Mouse (Mus musculus): ENCODE measurements around the gene Rnasek. TPM values are rescaled to one million over a fixed set of nuclear protein-coding genes. Genes with fewer than 3 reads are reported as not detected.

Rnasek gene
- total and polyA plus RNA-seq, 3 experiments, result 29.2 to 152 (median 133) TPM

DNA sequence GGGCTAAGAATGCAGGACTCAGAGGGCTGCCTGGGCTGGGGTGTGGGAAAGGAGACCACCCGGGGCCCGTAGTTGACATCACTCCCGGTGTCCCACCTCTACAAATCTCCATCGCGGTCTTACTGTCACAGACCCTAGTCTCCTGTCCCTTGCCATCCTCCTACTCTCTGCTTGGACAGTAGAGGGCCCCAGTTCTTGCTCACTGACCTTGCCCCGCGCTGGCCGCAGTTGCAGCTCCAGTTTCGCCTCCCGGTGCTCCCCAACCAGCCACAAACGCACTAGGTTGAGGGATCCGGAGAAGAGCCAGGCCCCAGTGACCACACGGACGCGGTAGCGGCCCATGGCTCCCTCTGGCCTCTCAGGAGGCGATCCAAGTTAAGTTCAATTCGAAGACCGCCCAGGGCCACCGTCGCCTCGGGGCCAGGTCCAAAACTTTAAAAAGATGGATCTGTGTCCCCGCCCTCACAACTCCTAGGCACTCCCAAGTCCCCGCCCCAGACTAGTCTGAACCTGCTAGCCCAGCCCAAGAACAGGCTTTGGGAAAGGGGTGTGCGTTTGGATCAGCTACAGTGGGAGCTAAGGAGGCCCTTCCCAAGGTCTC, 15.4 kb upstream of the Rnasek start, which contains the start of gene Alox12:
TSS of gene Alox12 (minus strand) at position 423 of the 601 bp plus-strand sequence.
- Histone ChIP-seq H3K4me1 (ENCODE audit: insufficient read depth, low read depth, low read length) (no peaks in the 10 kb centered on the region), H3K36me3 (replicated peaks) (no peaks in the 10 kb centered on the region), H3K27me3 (ENCODE audit: insufficient read depth, low read length) (peaks cover 59% of the 10 kb centered on the region), H3K9me3 (replicated peaks) (no peaks in the 10 kb centered on the region), H3K4me3 (ENCODE audit: low read depth, low read length) (no peak within 1 kb of the TSS)
- no peak for TF ChIP-seq CTCF (IDR thresholded peaks at IDR 0.05; ENCODE audit: low read depth, low read length)
- TF ChIP-seq GATA1 (IDR thresholded peaks at IDR 0.05; ENCODE audit: borderline replicate concordance, low read length), result no peak
- TF ChIP-seq GATA2 (IDR thresholded peaks at IDR 0.05; ENCODE audit: borderline replicate concordance, low read depth, low read length), result no peak
- no peak for TF ChIP-seq TAL1 (conservative IDR thresholded peaks at IDR 0.05; ENCODE audit: low read depth, low read length)
- TF ChIP-seq POLR2AphosphoS5 (IDR thresholded peaks at IDR 0.05; ENCODE audit: insufficient replicate concordance, low read depth, low read length), result no peak
- DNase-seq (ENCODE audit: low spot score) (no peak), ATAC-seq (ENCODE audit: extremely low read depth, insufficient number of reproducible peaks, low FRiP score, poor library complexity, severe bottlenecking) (no peak)

DNA sequence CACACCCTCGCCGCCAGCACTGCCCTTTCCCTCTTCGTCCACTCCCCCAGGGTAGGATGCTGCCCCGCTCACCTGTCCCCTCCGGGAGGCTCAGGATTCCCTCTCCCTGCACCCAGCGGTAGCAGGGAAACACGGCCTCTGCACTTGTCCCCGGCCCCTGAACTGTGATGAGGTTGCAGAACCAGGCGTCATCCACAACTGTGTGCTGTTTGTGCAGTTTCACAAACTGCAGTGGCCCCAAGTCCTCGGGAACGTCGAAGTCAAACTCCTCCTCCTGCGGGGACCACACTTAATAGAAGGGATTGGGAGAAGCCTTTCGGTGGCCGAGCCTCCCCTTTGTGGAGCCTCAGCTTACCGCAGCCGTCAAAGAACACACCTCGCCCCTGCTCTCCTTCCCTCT, 14.7 kb upstream of the Rnasek start:
- Histone ChIP-seq H3K27me3 (ENCODE audit: insufficient read depth, low read length) (peaks cover 62% of the 10 kb centered on the region), H3K4me3 (ENCODE audit: low read depth, low read length) (no peak overlapping the region), H3K4me1 (ENCODE audit: insufficient read depth, low read depth, low read length) (no peaks in the 10 kb centered on the region), H3K9me3 (replicated peaks) (no peaks in the 10 kb centered on the region), H3K36me3 (replicated peaks) (no peaks in the 10 kb centered on the region)
- ATAC-seq (ENCODE audit: extremely low read depth, insufficient number of reproducible peaks, low FRiP score, poor library complexity, severe bottlenecking) (no peak), DNase-seq (ENCODE audit: low spot score) (no peak)
- TF ChIP-seq GATA1 (IDR thresholded peaks at IDR 0.05; ENCODE audit: borderline replicate concordance, low read length) (no peak), TAL1 (conservative IDR thresholded peaks at IDR 0.05; ENCODE audit: low read depth, low read length) (no peak), GATA2 (IDR thresholded peaks at IDR 0.05; ENCODE audit: borderline replicate concordance, low read depth, low read length) (no peak), CTCF (IDR thresholded peaks at IDR 0.05; ENCODE audit: low read depth, low read length) (no peak), POLR2AphosphoS5 (IDR thresholded peaks at IDR 0.05; ENCODE audit: insufficient replicate concordance, low read depth, low read length) (no peak)

DNA sequence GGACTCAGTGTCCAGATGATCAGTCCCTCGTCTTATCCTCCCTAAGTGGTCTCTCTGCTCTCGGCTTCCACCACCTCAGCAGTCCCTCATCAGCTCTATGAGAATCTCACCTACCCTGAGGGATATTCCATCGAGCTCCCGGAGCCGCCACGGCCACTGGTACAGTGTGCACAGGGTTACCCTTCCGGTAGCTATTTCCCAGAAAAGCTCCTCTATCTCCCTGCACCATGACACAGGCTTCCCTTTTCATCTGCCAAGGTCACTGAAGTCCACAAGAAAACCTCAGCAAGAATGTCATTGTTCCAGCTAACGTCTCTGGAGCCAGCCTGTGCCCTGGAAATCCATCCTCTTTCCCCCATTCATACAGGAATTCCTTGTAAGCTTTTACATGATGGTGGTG, 12.2 kb upstream of the Rnasek start:
- Histone ChIP-seq H3K27me3 (ENCODE audit: insufficient read depth, low read length) (peaks cover 56% of the 10 kb centered on the region), H3K9me3 (replicated peaks) (no peaks in the 10 kb centered on the region), H3K4me3 (ENCODE audit: low read depth, low read length) (no peak overlapping the region), H3K36me3 (replicated peaks) (no peaks in the 10 kb centered on the region), H3K4me1 (ENCODE audit: insufficient read depth, low read depth, low read length) (no peaks in the 10 kb centered on the region; the same call in 1 of the 2 replicates)
- TF ChIP-seq GATA2 (IDR thresholded peaks at IDR 0.05; ENCODE audit: borderline replicate concordance, low read depth, low read length), result no peak
- no peak for TF ChIP-seq GATA1 (IDR thresholded peaks at IDR 0.05; ENCODE audit: borderline replicate concordance, low read length)
- no peak for TF ChIP-seq POLR2AphosphoS5 (IDR thresholded peaks at IDR 0.05; ENCODE audit: insufficient replicate concordance, low read depth, low read length)
- TF ChIP-seq TAL1 (conservative IDR thresholded peaks at IDR 0.05; ENCODE audit: low read depth, low read length), result no peak
- TF ChIP-seq CTCF (IDR thresholded peaks at IDR 0.05; ENCODE audit: low read depth, low read length), result no peak
- no peak for ATAC-seq (ENCODE audit: extremely low read depth, insufficient number of reproducible peaks, low FRiP score, poor library complexity, severe bottlenecking)
- no peak for DNase-seq (ENCODE audit: low spot score)

DNA sequence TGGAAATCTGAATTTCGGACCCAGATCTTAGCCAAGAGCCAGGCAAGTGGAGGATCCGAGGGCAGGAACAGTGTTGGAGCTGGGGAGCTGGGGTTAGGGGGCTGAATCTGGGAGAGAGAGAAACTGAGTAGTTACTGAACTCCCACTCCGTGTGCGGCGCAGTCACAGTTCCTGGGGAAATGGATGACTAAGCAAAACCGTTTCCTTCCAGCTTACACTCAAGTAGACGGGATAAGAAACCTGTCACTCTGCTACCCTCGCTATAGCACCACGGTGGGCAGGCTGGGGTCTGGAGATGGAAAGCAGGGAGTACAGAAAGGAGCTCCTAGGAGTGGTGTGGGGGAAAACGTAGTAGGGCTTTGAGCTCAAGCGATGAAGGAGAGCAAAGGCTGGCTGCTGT, 10.5 kb upstream of the Rnasek start:
- no peak for ATAC-seq (ENCODE audit: extremely low read depth, insufficient number of reproducible peaks, low FRiP score, poor library complexity, severe bottlenecking)
- H3K4me3 ChIP-seq (ENCODE audit: low read depth, low read length), result no peak overlapping the region
- no peaks in the 10 kb centered on the region for H3K36me3 ChIP-seq (replicated peaks)
- no peak for DNase-seq (ENCODE audit: low spot score)
- TF ChIP-seq POLR2AphosphoS5 (IDR thresholded peaks at IDR 0.05; ENCODE audit: insufficient replicate concordance, low read depth, low read length) (no peak), GATA2 (IDR thresholded peaks at IDR 0.05; ENCODE audit: borderline replicate concordance, low read depth, low read length) (no peak), CTCF (IDR thresholded peaks at IDR 0.05; ENCODE audit: low read depth, low read length) (no peak), GATA1 (IDR thresholded peaks at IDR 0.05; ENCODE audit: borderline replicate concordance, low read length) (no peak), TAL1 (conservative IDR thresholded peaks at IDR 0.05; ENCODE audit: low read depth, low read length) (no peak)
- peaks cover 2% of the 10 kb centered on the region; the same call in 1 of the 2 replicates for H3K4me1 ChIP-seq (ENCODE audit: insufficient read depth, low read depth, low read length)
- peaks cover 57% of the 10 kb centered on the region for H3K27me3 ChIP-seq (ENCODE audit: insufficient read depth, low read length)
- no peaks in the 10 kb centered on the region for H3K9me3 ChIP-seq (replicated peaks)

GRCm38 (mm10) chr11:70247136-70247845, 7.6 kb upstream of the Rnasek start:
- ATAC-seq (ENCODE audit: extremely low read depth, insufficient number of reproducible peaks, low FRiP score, poor library complexity, severe bottlenecking) (no peak), DNase-seq (ENCODE audit: low spot score) (peak; percentile 43)
- H3K9me3 ChIP-seq (replicated peaks), result no peaks in the 10 kb centered on the region
- H3K36me3 ChIP-seq (replicated peaks), result no peaks in the 10 kb centered on the region
- no peak for TF ChIP-seq POLR2AphosphoS5 (IDR thresholded peaks at IDR 0.05; ENCODE audit: insufficient replicate concordance, low read depth, low read length)
- TF ChIP-seq TAL1 (conservative IDR thresholded peaks at IDR 0.05; ENCODE audit: low read depth, low read length), result no peak
- TF ChIP-seq CTCF (IDR thresholded peaks at IDR 0.05; ENCODE audit: low read depth, low read length), result peak; percentile 93
- H3K27me3 ChIP-seq (ENCODE audit: insufficient read depth, low read length), result peaks cover 50% of the 10 kb centered on the region
- no peak overlapping the region for H3K4me3 ChIP-seq (ENCODE audit: low read depth, low read length)
- peaks cover 5% of the 10 kb centered on the region; the same call in 1 of the 2 replicates for H3K4me1 ChIP-seq (ENCODE audit: insufficient read depth, low read depth, low read length)

GRCm38 (mm10) chr11:70242591-70242990, 2.9 kb upstream of the Rnasek start:
- H3K4me1 ChIP-seq (ENCODE audit: insufficient read depth, low read depth, low read length), result peaks cover 31% of the 10 kb centered on the region
- DNase-seq (ENCODE audit: low spot score) (no peak), ATAC-seq (ENCODE audit: extremely low read depth, insufficient number of reproducible peaks, low FRiP score, poor library complexity, severe bottlenecking) (no peak)
- H3K36me3 ChIP-seq (replicated peaks), result peaks cover 5% of the 10 kb centered on the region
- peaks cover 29% of the 10 kb centered on the region for H3K27me3 ChIP-seq (ENCODE audit: insufficient read depth, low read length)
- H3K4me3 ChIP-seq (ENCODE audit: low read depth, low read length), result no peak overlapping the region
- TF ChIP-seq TAL1 (conservative IDR thresholded peaks at IDR 0.05; ENCODE audit: low read depth, low read length), result no peak
- no peak for TF ChIP-seq GATA2 (IDR thresholded peaks at IDR 0.05; ENCODE audit: borderline replicate concordance, low read depth, low read length)
- no peak for TF ChIP-seq GATA1 (IDR thresholded peaks at IDR 0.05; ENCODE audit: borderline replicate concordance, low read length)
- TF ChIP-seq CTCF (IDR thresholded peaks at IDR 0.05; ENCODE audit: low read depth, low read length), result no peak
- no peak for TF ChIP-seq POLR2AphosphoS5 (IDR thresholded peaks at IDR 0.05; ENCODE audit: insufficient replicate concordance, low read depth, low read length)
- no peaks in the 10 kb centered on the region for H3K9me3 ChIP-seq (replicated peaks)
